Mouse (Mus musculus) olfactory bulb, adult 2 months (tissue): Measurements from ENCODE around the gene 1700028P14Rik.

Source experiments
- CTCF ChIP-seq: fragments of 200-500 bp; IDR thresholded peaks from 2 replicates; pipeline ENCODE4 v1.5.1; 2012; ENCODE audit warnings: low read depth, mild to moderate bottlenecking, low read length, moderate library complexity; ENCODE audit not compliant: insufficient read depth
- POLR2A ChIP-seq: fragments of 200-500 bp; IDR thresholded peaks from 2 replicates; pipeline ENCODE4 v1.6.1; 2012; ENCODE audit warnings: mild to moderate bottlenecking, low read depth, low read length, moderate library complexity; ENCODE audit not compliant: insufficient read depth

DNA sequence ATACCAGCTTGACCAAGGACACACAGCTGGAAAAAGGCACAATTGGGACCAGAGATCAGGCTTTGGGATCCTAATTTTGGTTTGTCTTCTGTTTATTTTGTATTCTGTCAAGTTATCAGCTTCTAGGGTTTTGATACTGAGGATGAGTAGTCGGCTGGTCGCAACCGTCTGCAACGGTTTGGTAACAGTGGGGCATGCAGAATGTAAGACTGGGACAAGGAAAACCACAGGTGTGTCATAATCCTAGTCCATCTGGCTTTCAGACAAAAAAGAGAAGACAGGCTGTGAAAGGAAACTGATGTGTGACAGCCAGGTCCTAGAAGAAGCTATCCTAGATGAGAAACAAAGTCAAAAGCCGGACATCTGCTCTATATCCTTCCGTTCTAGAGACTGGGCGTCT lies 11.5 kb upstream of the 1700028P14Rik start:
- TF ChIP-seq CTCF (no peak), POLR2A (no peak)
